Mouse (Mus musculus) right cerebral cortex, postnatal 4 days (tissue): ENCODE results near the gene Zmiz2.
"Not testable (repeated sequence)": the region's sequence is repeated elsewhere in the genome, so short reads cannot be mapped to it uniquely, and the experiment has no call there.

Experiments used
- DNase-seq: peaks from one replicate; pipeline ENCODE4 v3.0.0-alpha.2; 2022

Zmiz2 gene

GRCm38 (mm10) chr11:6388726-6389413, at the start of gene Zmiz2:
Gene Zmiz2 (plus strand): TSS chr11:6389074.
- DNase-seq: peak; percentile 95

GRCm38 (mm10) chr11:6345956-6346355, 42.9 kb upstream of the Zmiz2 start:
- DNase-seq: no peak

GRCm38 (mm10) chr11:6346966-6347365, 41.9 kb upstream of the Zmiz2 start:
- no peak for DNase-seq

GRCm38 (mm10) chr11:6348681-6349200, 40.1 kb upstream of the Zmiz2 start:
- no peak for DNase-seq

GRCm38 (mm10) chr11:6349586-6349985, 39.3 kb upstream of the Zmiz2 start:
- DNase-seq: no peak

- DNase-seq: no peak
Measured at GRCm38 (mm10) chr11:6355106-6355505, 33.8 kb upstream of the Zmiz2 start.

GRCm38 (mm10) chr11:6364581-6365275, 24.1 kb upstream of the Zmiz2 start:
- no peak for DNase-seq

GRCm38 (mm10) chr11:6365885-6366284, 23.0 kb upstream of the Zmiz2 start:
- peak; percentile 61 for DNase-seq

- DNase-seq: no peak
Measured at GRCm38 (mm10) chr11:6366434-6366833, 22.4 kb upstream of the Zmiz2 start.

- DNase-seq: no peak
Measured at GRCm38 (mm10) chr11:6367156-6367555, 21.7 kb upstream of the Zmiz2 start.

- DNase-seq: not testable (repeated sequence)
Measured at GRCm38 (mm10) chr11:6367986-6368385, 20.9 kb upstream of the Zmiz2 start.

- no peak for DNase-seq
Measured at GRCm38 (mm10) chr11:6371376-6372155, 17.3 kb upstream of the Zmiz2 start.

- DNase-seq: no peak
Measured at GRCm38 (mm10) chr11:6372784-6373183, 16.1 kb upstream of the Zmiz2 start.

- DNase-seq: no peak
Measured at GRCm38 (mm10) chr11:6380916-6381315, 8.0 kb upstream of the Zmiz2 start.

GRCm38 (mm10) chr11:6388126-6388725, 648 bp upstream of the Zmiz2 start:
- DNase-seq: no peak

- no peak for DNase-seq
Measured at GRCm38 (mm10) chr11:6389483-6389921, 628 bp downstream of the Zmiz2 start.

GRCm38 (mm10) chr11:6390376-6391053, 1.6 kb downstream of the Zmiz2 start:
- DNase-seq: no peak

GRCm38 (mm10) chr11:6391516-6392276, 2.8 kb downstream of the Zmiz2 start:
- no peak for DNase-seq

- no peak for DNase-seq
Measured at GRCm38 (mm10) chr11:6392857-6393256, 4.0 kb downstream of the Zmiz2 start.

GRCm38 (mm10) chr11:6393866-6394265, 5.0 kb downstream of the Zmiz2 start:
- DNase-seq: no peak

- no peak for DNase-seq
Measured at GRCm38 (mm10) chr11:6395565-6395964, 6.7 kb downstream of the Zmiz2 start.

GRCm38 (mm10) chr11:6398141-6398540, 9.3 kb downstream of the Zmiz2 start:
- DNase-seq: no peak
